Mouse (Mus musculus) heart, embryonic 11.5 days (tissue): ENCODE measurements around the gene Iqch. TPM values are rescaled to one million over a fixed set of nuclear protein-coding genes. Genes with fewer than 3 reads are reported as not detected.

Source experiments
- ATAC-seq: fragments of 200-750 bp; cut with Nextera tagmentation; replicated peaks from 2 replicates; pipeline ENCODE4 v1.8.0; 2017; ENCODE audit warnings: moderate library complexity; ENCODE audit not compliant: insufficient number of reproducible peaks, low FRiP score, low TSS enrichment
- H3K27ac ChIP-seq: fragments of 300-500 bp; sonication (generic); 2 replicates; pipeline ENCODE4 v1.5.1; 2014; ENCODE audit warnings: mild to moderate bottlenecking, low read depth, low read length
- H3K27me3 ChIP-seq: fragments of 300-500 bp; sonication (generic); 2 replicates; pipeline ENCODE4 v1.6.1; 2014; ENCODE audit warnings: mild to moderate bottlenecking, low read length, mixed read lengths; ENCODE audit not compliant: control insufficient read depth, insufficient read depth
- H3K36me3 ChIP-seq: fragments of 300-500 bp; sonication (generic); 2 replicates; pipeline ENCODE4 v1.6.1; 2014; ENCODE audit warnings: mild to moderate bottlenecking, low read length, moderate library complexity, mixed read lengths; ENCODE audit not compliant: control insufficient read depth, insufficient read depth
- H3K4me1 ChIP-seq: fragments of 300-500 bp; sonication (generic); 2 replicates; pipeline ENCODE4 v1.6.1; 2014; ENCODE audit warnings: low read length; ENCODE audit not compliant: control insufficient read depth, insufficient read depth
- H3K4me2 ChIP-seq: fragments of 300-500 bp; sonication (generic); 2 replicates; pipeline ENCODE4 v1.6.1; 2014; ENCODE audit warnings: mild to moderate bottlenecking, moderate library complexity
- H3K4me3 ChIP-seq: fragments of 300-500 bp; sonication (generic); 2 replicates; pipeline ENCODE4 v1.5.1; 2014; ENCODE audit warnings: low read depth, low read length
- H3K9ac ChIP-seq: fragments of 300-500 bp; sonication (generic); 2 replicates; pipeline ENCODE4 v1.6.1; 2014; ENCODE audit warnings: mild to moderate bottlenecking, low read depth, low read length, moderate library complexity
- H3K9me3 ChIP-seq: fragments of 300-500 bp; sonication (generic); replicated peaks from 2 replicates; pipeline ENCODE4 v1.6.1; 2016; ENCODE audit warnings: low read length; ENCODE audit not compliant: control insufficient read depth
- WGBS: fragments of 180-500 bp; shearing (Covaris S2); extraction: QIAGEN DNeasy Blood & Tissue Kit; methylation state at CpG from one replicate; pipeline ENCODE4 v1.1.7; 2014; ENCODE audit not compliant: insufficient replicate concordance; 5-methylcytosine and 5-hydroxymethylcytosine counted together
- polyA plus RNA-seq: library from polyadenylated mRNA; unstranded; fragments of >200 nt; fragmentation: Nextera tagmentation; extraction: Ambion mirVana; gene quantifications from 2 replicates; pipeline ENCODE4 v1.2.1, GENCODE M21; 2014

Gene Iqch
- polyA plus RNA-seq, 1 experiment from 2014 or later, result 0.11 TPM

DNA sequence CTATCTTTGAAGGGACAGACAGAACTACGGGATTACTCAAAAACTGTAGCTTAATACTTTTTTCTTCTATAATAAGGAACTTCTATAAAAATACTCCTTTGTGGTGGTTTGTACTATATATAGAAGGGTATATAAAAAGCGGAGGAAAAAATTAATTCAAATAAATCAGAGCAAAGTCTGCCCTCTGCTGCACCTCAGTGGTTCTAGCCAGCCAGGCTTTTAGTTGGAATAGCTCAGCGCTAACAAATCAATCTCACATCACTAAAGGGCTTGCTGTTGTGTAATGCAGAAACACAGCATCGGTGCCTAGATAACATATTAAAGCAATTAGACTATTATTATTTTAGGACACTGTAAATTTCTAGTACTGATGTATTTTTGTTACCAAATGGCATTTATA, 91.3 kb downstream of the Iqch start:
- no peak overlapping the region for H3K27ac ChIP-seq
- no peak overlapping the region for H3K4me2 ChIP-seq
- H3K9ac ChIP-seq, result no peak overlapping the region
- H3K27me3 ChIP-seq, result no peaks in the 10 kb centered on the region
- no peak for ATAC-seq
- 73% methylated on average over 4 of the region's 4 CpGs for WGBS
- no peaks in the 10 kb centered on the region for H3K9me3 ChIP-seq
- no peaks in the 10 kb centered on the region for H3K36me3 ChIP-seq
- no peak overlapping the region for H3K4me3 ChIP-seq
- H3K4me1 ChIP-seq, result no peaks in the 10 kb centered on the region

- Histone ChIP-seq H3K27me3 (no peaks in the 10 kb centered on the region), H3K4me2 (no peak overlapping the region), H3K4me1 (peaks cover 2% of the 10 kb centered on the region; the same call in 1 of the 2 replicates), H3K4me3 (no peak overlapping the region), H3K9me3 (no peaks in the 10 kb centered on the region), H3K36me3 (no peaks in the 10 kb centered on the region), H3K9ac (no peak overlapping the region), H3K27ac (no peak overlapping the region)
- 69% methylated on average over 8 of the region's 8 CpGs for WGBS
- ATAC-seq, result no peak
Measured at GRCm38 (mm10) chr9:63507110-63507509, 95.2 kb downstream of the Iqch start.

- Histone ChIP-seq H3K9ac (no peak overlapping the region), H3K27ac (no peak overlapping the region), H3K4me2 (no peak overlapping the region), H3K4me1 (peaks cover 2% of the 10 kb centered on the region; the same call in 1 of the 2 replicates), H3K9me3 (no peaks in the 10 kb centered on the region), H3K4me3 (no peak overlapping the region), H3K36me3 (no peaks in the 10 kb centered on the region), H3K27me3 (no peaks in the 10 kb centered on the region)
- WGBS, result 72% methylated on average over 2 of the region's 2 CpGs
- ATAC-seq, result no peak
Measured at GRCm38 (mm10) chr9:63503890-63504289, 98.4 kb downstream of the Iqch start.

DNA sequence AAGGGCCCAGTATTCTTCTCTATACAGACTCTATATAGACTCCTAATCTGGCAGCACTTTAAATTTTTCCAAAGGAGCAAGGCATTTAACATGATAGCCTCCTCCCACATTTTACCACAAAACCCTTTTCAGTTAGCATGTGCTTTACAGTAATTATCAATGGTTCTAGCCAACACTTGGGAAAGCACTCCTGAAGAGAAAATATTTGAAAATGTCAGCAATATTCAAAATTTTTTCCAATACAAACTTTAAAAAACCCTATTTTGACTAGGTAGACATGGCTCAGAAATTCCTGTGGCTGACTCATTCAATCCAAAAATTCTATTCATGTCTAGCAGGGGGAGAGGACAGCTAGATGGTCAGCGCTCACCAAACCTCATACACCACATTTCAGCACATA, 100.8 kb downstream of the Iqch start:
- Histone ChIP-seq H3K36me3 (no peaks in the 10 kb centered on the region), H3K4me1 (peaks cover 2% of the 10 kb centered on the region; the same call in 1 of the 2 replicates), H3K4me2 (no peak overlapping the region), H3K4me3 (no peak overlapping the region), H3K27ac (no peak overlapping the region), H3K9ac (no peak overlapping the region), H3K9me3 (no peaks in the 10 kb centered on the region), H3K27me3 (no peaks in the 10 kb centered on the region)
- WGBS, result 80% methylated on average over 1 of the region's 1 CpGs
- no peak for ATAC-seq

GRCm38 (mm10) chr9:63499912-63500311, 102.4 kb downstream of the Iqch start:
- Histone ChIP-seq H3K4me3 (no peak overlapping the region), H3K27ac (no peak overlapping the region), H3K27me3 (no peaks in the 10 kb centered on the region), H3K9ac (no peak overlapping the region), H3K4me1 (peaks cover 5% of the 10 kb centered on the region; the same call in 1 of the 2 replicates), H3K9me3 (no peaks in the 10 kb centered on the region), H3K4me2 (no peak overlapping the region), H3K36me3 (no peaks in the 10 kb centered on the region)
- no peak for ATAC-seq
- 73% methylated on average over 8 of the region's 8 CpGs for WGBS

DNA sequence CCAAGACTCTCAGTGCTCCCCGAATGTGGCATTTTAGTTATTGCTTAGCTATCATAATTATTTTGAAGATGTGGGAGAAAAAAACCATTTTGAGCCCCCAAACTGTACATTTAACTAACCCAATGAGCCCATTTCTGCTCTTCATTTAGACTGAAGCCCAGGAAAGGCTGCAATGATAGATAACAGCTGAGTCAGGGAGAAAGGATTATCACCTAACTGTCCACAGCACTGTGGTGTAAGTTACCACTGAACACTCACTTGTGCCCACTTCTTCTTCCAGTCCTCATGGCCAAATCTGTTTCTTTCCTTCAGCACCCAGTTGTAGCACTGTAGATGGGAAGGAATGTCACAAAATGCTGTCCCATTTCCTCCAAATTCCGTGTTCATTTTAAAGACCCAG, 106.5 kb downstream of the Iqch start:
- Histone ChIP-seq H3K27me3 (no peaks in the 10 kb centered on the region), H3K9me3 (no peaks in the 10 kb centered on the region), H3K36me3 (no peaks in the 10 kb centered on the region), H3K27ac (no peak overlapping the region), H3K4me1 (peaks cover 7% of the 10 kb centered on the region), H3K4me3 (no peak overlapping the region), H3K9ac (no peak overlapping the region), H3K4me2 (no peak overlapping the region)
- WGBS, result 69% methylated on average over 2 of the region's 2 CpGs
- no peak for ATAC-seq

DNA sequence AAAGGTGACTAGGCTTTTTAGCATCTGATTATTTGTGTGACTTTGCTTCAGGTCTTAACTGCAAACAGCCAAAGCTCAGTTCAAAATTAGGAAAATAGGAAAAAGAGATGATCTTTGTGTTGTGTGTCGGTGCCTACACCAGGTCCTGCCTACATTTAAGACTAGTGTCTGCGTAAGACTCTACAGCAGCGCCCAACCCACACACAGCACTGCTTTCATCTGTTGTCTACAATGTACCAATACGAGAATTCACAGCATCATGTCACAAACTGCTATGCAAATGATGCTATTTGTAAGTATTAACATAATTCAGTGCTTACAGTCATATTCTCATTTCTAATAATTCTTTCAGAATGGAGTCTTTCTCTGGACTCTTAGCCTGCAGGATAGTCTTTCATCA, 108.5 kb downstream of the Iqch start:
- WGBS, result 88% methylated on average over 4 of the region's 4 CpGs
- Histone ChIP-seq H3K9ac (no peak overlapping the region), H3K4me1 (peaks cover 7% of the 10 kb centered on the region), H3K9me3 (no peaks in the 10 kb centered on the region), H3K4me3 (no peak overlapping the region), H3K27me3 (no peaks in the 10 kb centered on the region), H3K4me2 (no peak overlapping the region), H3K27ac (no peak overlapping the region), H3K36me3 (no peaks in the 10 kb centered on the region)
- ATAC-seq, result no peak

- 5% methylated on average over 9 of the region's 9 CpGs for WGBS
- Histone ChIP-seq H3K9ac (no peak overlapping the region; the same call in 1 of the 2 replicates), H3K4me2 (peak overlapping the region; percentile 39), H3K27ac (no peak overlapping the region), H3K4me1 (peaks cover 7% of the 10 kb centered on the region), H3K27me3 (no peaks in the 10 kb centered on the region), H3K9me3 (no peaks in the 10 kb centered on the region), H3K36me3 (no peaks in the 10 kb centered on the region), H3K4me3 (no peak overlapping the region)
- no peak for ATAC-seq
Measured at GRCm38 (mm10) chr9:63492291-63492690, 110.0 kb downstream of the Iqch start.

- Histone ChIP-seq H3K36me3 (no peaks in the 10 kb centered on the region), H3K4me1 (peaks cover 7% of the 10 kb centered on the region), H3K4me3 (no peak overlapping the region), H3K9ac (no peak overlapping the region), H3K9me3 (no peaks in the 10 kb centered on the region), H3K27ac (no peak overlapping the region), H3K4me2 (no peak overlapping the region), H3K27me3 (no peaks in the 10 kb centered on the region)
- ATAC-seq, result no peak
- WGBS, result 77% methylated on average over 12 of the region's 12 CpGs
Measured at GRCm38 (mm10) chr9:63490521-63491307, 111.6 kb downstream of the Iqch start.
